Mouse (Mus musculus) limb, embryonic 13.5 days (tissue): ENCODE measurements around the gene Nudt6. TPM values are rescaled to one million over a fixed set of nuclear protein-coding genes. Genes with fewer than 3 reads are reported as not detected.

ENCODE experiments used
- ATAC-seq: fragments of 200-750 bp; cut with Nextera tagmentation; 2 replicates; pipeline ENCODE4 v1.8.0; 2017; ENCODE audit warnings: low read depth, moderate number of reproducible peaks, moderate TSS enrichment; ENCODE audit not compliant: low FRiP score
- H3K27ac ChIP-seq: fragments of 300-500 bp; sonication (generic); 2 replicates; pipeline ENCODE4 v1.5.1; 2015; ENCODE audit warnings: inconsistent platforms, mild to moderate bottlenecking, moderate library complexity
- H3K27me3 ChIP-seq: fragments of 300-500 bp; sonication (generic); 2 replicates; pipeline ENCODE4 v1.6.1; 2015; ENCODE audit warnings: mild to moderate bottlenecking, inconsistent platforms
- H3K36me3 ChIP-seq: fragments of 300-500 bp; sonication (generic); 2 replicates; pipeline ENCODE4 v1.6.1; 2015; ENCODE audit warnings: inconsistent platforms, mild to moderate bottlenecking, moderate library complexity
- H3K4me1 ChIP-seq: fragments of 300-500 bp; sonication (generic); 2 replicates; pipeline ENCODE4 v1.6.1; 2015; ENCODE audit warnings: inconsistent platforms
- H3K4me2 ChIP-seq: fragments of 300-500 bp; sonication (generic); replicated peaks from 2 replicates; pipeline ENCODE4 v1.6.1; 2015; ENCODE audit warnings: inconsistent platforms, mild to moderate bottlenecking, moderate library complexity
- H3K4me3 ChIP-seq: fragments of 300-500 bp; sonication (generic); 2 replicates; pipeline ENCODE4 v1.5.1; 2015; ENCODE audit warnings: moderate library complexity, mild to moderate bottlenecking, inconsistent platforms
- H3K9ac ChIP-seq: fragments of 300-500 bp; sonication (generic); 2 replicates; pipeline ENCODE4 v1.6.1; 2015; ENCODE audit warnings: mild to moderate bottlenecking, inconsistent platforms
- H3K9me3 ChIP-seq: fragments of 300-500 bp; sonication (generic); 2 replicates; pipeline ENCODE4 v1.6.1; 2016; ENCODE audit warnings: inconsistent platforms
- WGBS: fragments of 180-500 bp; shearing (Covaris S2); methylation state at CpG from one replicate; pipeline ENCODE4 v1.1.7; 2015; 5-methylcytosine and 5-hydroxymethylcytosine counted together
- polyA plus RNA-seq: library from polyadenylated mRNA; unstranded; fragments of >200 nt; fragmentation: Nextera tagmentation; extraction: Ambion mirVana; gene quantifications from 2 replicates; pipeline ENCODE4 v1.2.1, GENCODE M21; 2015

Nudt6 gene
- polyA plus RNA-seq, result 4.5 and 5.2 TPM in 2 replicates

DNA sequence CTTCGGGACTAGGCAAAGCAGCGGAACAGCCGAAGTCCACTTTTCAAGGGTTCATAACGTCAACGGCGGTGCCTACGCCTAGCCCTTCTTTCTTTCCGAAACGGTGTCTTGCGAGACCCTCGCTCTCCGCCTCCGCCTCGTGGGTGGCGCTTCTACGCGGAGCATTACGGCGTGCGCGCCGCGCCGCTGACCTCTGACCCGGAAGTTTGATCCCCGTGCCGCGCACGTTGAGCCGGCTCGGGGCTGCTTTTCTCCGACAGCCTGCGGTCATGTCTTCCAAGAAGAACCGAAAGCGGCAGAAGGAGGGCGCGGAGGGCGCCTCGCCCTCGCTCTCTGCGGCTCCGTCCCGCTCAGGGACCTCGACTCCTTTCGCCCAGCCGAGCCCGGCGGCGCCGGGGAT is at the start of gene Nudt6:
TSS of gene Nudt6 (minus strand) at position 140 of the 400 bp plus-strand sequence.
- Histone ChIP-seq H3K4me3 (peak within 1 kb of the TSS; percentile 92), H3K4me2 (peak within 1 kb of the TSS; percentile 88), H3K9me3 (no peaks in the 10 kb centered on the region), H3K4me1 (peaks cover 17% of the 10 kb centered on the region), H3K27me3 (no peaks in the 10 kb centered on the region), H3K27ac (peak within 1 kb of the TSS; percentile 92), H3K9ac (peak within 1 kb of the TSS; percentile 86), H3K36me3 (no peaks in the 10 kb centered on the region)
- ATAC-seq, result peak; percentile 85
- under 1% methylated on average over 50 of the region's 50 CpGs for WGBS

DNA sequence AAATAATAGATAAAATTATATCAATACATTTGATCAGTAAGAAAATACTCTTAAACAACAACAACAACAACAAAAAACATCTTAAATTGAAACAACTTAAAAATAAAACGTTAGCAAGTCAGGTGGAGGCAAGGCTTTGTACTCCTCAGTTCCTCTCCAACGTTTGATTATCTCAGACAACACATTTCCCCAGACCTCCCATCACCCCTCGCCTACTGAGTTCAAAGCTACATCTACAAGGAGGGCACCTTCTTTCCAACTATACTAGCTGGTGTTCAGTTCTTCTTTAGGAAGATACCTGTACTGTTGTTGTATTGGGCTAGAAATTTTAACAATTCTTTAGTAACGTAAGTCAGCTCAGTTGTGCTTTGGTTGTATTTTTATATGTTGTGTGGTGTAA is 49.3 kb upstream of the Nudt6 start:
- Histone ChIP-seq H3K9ac (no peak overlapping the region), H3K9me3 (no peaks in the 10 kb centered on the region), H3K27ac (no peak overlapping the region), H3K36me3 (peaks cover 4% of the 10 kb centered on the region), H3K4me1 (no peaks in the 10 kb centered on the region), H3K4me3 (no peak overlapping the region), H3K4me2 (no peak overlapping the region), H3K27me3 (no peaks in the 10 kb centered on the region)
- WGBS, result 85% methylated on average over 4 of the region's 4 CpGs
- ATAC-seq, result no peak

DNA sequence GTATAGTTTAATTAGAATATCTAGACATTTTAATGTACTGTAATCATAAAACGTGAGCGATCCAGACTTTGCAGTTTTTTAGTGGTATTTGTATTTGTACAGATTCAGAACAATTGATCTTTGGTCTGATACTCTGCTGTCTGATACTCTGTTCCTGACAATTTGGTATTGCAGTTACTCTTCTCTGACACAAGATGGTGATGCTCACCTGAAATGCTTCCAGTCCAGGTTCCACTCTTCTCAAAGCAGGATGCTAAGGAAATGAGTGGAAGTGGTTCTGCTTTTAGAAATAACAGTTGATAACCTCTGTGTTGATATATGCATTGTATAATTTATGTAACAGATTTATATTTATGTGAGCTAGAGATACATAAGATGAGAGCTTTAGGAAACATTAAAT is 48.2 kb upstream of the Nudt6 start:
- H3K36me3 ChIP-seq, result peaks cover 4% of the 10 kb centered on the region
- no peak overlapping the region for H3K4me3 ChIP-seq
- H3K9me3 ChIP-seq, result no peaks in the 10 kb centered on the region
- H3K4me1 ChIP-seq, result no peaks in the 10 kb centered on the region
- no peak overlapping the region for H3K27ac ChIP-seq
- no peak for ATAC-seq
- no peak overlapping the region for H3K9ac ChIP-seq
- WGBS, result 89% methylated on average over 2 of the region's 2 CpGs
- no peaks in the 10 kb centered on the region for H3K27me3 ChIP-seq
- no peak overlapping the region for H3K4me2 ChIP-seq

DNA sequence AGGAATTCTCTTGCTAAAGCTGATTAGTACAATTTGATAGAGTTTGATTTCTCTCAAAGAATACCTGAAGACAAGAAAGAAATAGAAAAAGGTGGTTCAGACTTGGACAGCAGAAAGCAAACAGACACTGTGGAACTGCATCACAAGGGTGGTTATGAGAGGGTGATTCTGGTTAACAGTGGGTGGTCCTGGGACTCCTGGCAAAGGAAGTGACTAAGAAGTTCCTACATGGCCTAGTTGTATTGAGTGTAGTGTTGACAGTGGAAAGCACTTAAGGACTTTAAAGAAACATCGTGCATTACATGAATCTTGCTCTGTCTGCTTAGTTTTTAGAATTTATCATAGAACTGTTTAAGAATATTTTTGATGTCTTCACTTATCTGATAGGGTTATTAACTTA is 36.0 kb upstream of the Nudt6 start:
- H3K27me3 ChIP-seq, result no peaks in the 10 kb centered on the region
- no peak overlapping the region for H3K27ac ChIP-seq
- no peak overlapping the region for H3K4me2 ChIP-seq
- H3K9ac ChIP-seq, result no peak overlapping the region
- peaks cover 10% of the 10 kb centered on the region for H3K36me3 ChIP-seq
- WGBS, result 89% methylated on average over 1 of the region's 1 CpGs
- no peaks in the 10 kb centered on the region for H3K9me3 ChIP-seq
- H3K4me1 ChIP-seq, result 0 out of 2 replicates have a peak, but pooled peaks cover 3% of the 10 kb centered on the region
- H3K4me3 ChIP-seq, result no peak overlapping the region
- ATAC-seq, result no peak

DNA sequence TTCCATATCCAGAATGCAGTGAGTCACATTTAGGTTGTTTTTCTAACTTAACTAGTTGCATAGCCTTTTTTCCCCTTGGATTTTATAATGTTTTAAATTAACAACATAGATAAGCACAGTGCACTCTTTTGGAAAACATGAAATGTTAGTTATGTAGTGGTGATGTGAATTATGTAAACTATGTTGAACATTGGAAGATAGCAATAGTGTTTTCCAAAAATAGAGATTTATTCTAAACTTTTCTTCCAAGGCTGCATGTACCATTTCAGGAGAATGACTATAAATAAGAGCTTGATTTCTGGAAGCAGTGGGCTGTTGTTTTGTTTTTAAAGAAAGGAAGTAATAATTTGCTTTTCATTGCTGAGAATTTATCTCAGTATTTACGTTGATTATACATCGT is 23.4 kb upstream of the Nudt6 start:
- no peak for ATAC-seq
- no peaks in the 10 kb centered on the region for H3K9me3 ChIP-seq
- H3K4me3 ChIP-seq, result no peak overlapping the region
- no peak overlapping the region for H3K4me2 ChIP-seq
- peaks cover 34% of the 10 kb centered on the region for H3K36me3 ChIP-seq
- H3K9ac ChIP-seq, result no peak overlapping the region
- H3K4me1 ChIP-seq, result no peaks in the 10 kb centered on the region
- 92% methylated on average over 2 of the region's 2 CpGs for WGBS
- H3K27me3 ChIP-seq, result no peaks in the 10 kb centered on the region
- no peak overlapping the region for H3K27ac ChIP-seq

DNA sequence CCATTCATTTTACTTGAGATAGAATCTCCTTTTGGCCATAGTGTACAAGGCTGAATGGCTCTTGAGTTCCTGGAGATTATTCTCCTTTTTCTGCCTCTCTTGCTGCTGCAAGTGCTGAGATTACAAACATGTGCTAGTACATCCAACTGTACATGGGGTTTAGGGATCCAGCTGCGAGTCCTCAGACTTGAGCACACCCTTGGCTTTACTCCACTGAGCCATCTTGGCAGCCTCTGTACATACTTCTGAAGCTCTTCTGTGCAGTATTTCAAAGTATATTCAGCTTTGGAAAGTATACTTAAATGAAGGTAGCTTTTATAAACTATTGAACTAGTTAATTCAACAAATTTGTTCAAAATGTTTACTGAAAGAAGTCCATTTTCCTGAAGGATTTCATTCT is 19.8 kb upstream of the Nudt6 start:
- 86% methylated on average over 1 of the region's 1 CpGs for WGBS
- Histone ChIP-seq H3K9me3 (no peaks in the 10 kb centered on the region), H3K4me2 (no peak overlapping the region), H3K9ac (no peak overlapping the region), H3K27ac (no peak overlapping the region), H3K4me1 (no peaks in the 10 kb centered on the region), H3K4me3 (no peak overlapping the region), H3K36me3 (peaks cover 41% of the 10 kb centered on the region), H3K27me3 (no peaks in the 10 kb centered on the region)
- ATAC-seq, result no peak

DNA sequence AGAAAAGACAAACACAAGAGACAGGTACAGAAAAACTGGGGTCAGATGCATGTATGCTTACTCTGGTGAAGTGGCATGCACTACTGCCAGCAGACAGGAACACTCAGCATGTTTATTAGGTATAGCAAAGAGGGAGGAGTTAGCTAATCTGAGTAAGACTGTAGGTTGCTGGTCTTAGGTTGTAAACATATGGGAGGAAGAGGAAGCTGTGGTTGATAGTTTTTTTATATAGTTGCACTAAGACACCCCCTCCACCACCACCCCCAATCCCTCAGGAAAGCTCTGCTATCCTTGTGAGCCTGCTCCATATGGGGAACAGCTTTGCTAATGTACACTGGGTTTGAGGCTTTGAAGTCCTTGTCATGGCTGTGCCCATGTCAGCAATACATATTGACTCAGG is 10.3 kb upstream of the Nudt6 start:
- H3K4me1 ChIP-seq, result no peaks in the 10 kb centered on the region
- ATAC-seq, result no peak
- no peaks in the 10 kb centered on the region for H3K27me3 ChIP-seq
- no peak overlapping the region for H3K9ac ChIP-seq
- no peaks in the 10 kb centered on the region for H3K9me3 ChIP-seq
- peaks cover 45% of the 10 kb centered on the region for H3K36me3 ChIP-seq
- no peak overlapping the region for H3K27ac ChIP-seq
- H3K4me2 ChIP-seq, result no peak overlapping the region
- no peak overlapping the region for H3K4me3 ChIP-seq

DNA sequence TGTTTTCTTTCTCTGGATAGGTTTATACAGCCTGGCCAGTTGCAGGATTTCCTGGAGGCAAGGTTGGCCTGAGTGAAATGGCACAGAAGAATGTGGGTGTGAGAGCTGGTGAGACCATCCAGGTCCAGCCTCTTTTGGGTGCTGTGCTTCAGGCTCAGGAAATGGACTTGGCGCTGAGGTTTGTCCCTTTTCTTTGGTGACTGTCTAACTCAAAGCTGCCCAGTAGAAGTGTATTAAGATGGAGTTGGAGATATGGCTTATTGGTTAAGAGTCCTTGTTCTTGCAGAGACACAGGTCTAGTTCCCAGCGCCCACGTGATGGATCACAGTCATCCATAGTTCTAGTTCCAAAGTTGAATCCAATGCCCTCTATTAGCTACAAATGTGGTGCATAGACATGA is 6.1 kb upstream of the Nudt6 start:
- Histone ChIP-seq H3K9ac (no peak overlapping the region), H3K27me3 (no peaks in the 10 kb centered on the region), H3K36me3 (peaks cover 28% of the 10 kb centered on the region), H3K27ac (no peak overlapping the region), H3K4me1 (peaks cover 8% of the 10 kb centered on the region), H3K4me3 (no peak overlapping the region), H3K4me2 (no peak overlapping the region), H3K9me3 (no peaks in the 10 kb centered on the region)
- 92% methylated on average over 3 of the region's 3 CpGs for WGBS
- no peak for ATAC-seq

DNA sequence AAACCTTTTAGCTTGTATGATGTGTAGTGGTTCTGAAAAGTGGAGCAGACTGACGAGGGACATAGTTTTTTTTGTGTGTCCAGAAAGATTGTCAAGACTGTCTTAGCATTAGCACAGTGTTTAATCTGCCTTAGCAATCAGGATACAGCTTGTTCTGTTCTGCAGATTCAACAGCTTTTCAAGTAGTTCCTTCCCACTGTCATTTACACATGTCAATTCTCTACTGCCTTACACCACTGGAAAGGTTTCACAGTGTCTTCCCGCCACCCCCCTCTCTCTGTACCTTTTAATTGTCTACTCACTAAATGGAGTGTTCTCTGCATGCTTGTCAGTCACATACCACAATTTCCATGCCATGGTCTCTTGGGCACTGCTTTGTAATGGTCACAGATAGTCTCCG is 1.2 kb upstream of the Nudt6 start:
- H3K4me2 ChIP-seq, result peak overlapping the region; percentile 88
- H3K4me1 ChIP-seq, result peaks cover 17% of the 10 kb centered on the region
- H3K9ac ChIP-seq, result peak overlapping the region; percentile 86
- ATAC-seq, result no peak
- WGBS, result 13% methylated on average over 3 of the region's 3 CpGs
- peaks cover 9% of the 10 kb centered on the region for H3K36me3 ChIP-seq
- H3K4me3 ChIP-seq, result peak overlapping the region; percentile 92
- H3K27me3 ChIP-seq, result no peaks in the 10 kb centered on the region
- H3K9me3 ChIP-seq, result no peaks in the 10 kb centered on the region
- 0 out of 2 replicates have a peak overlapping the region, but pooled peaks have one; percentile 92 for H3K27ac ChIP-seq

DNA sequence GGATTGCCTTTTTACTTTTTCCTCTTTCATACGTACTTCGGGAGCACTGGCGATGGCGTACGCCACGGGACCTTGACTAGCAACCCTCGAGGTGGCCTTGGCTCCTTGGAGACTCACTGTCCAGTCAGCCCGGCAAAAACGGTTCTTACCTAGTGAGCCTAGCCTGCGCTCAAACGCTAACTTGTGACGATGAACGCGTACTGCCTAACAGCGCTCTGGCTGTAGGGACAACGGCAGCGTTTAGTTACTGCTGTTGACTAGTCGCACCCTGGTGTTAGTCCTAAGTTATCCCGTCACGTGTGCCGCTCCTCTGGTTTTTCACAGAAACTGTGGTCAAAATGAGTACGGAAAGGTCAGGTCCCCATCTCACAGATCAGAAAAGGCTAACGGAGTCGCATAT is 630 bp upstream of the Nudt6 start:
- peak overlapping the region; percentile 92 for H3K27ac ChIP-seq
- peak overlapping the region; percentile 92 for H3K4me3 ChIP-seq
- peak overlapping the region; percentile 88 for H3K4me2 ChIP-seq
- no peaks in the 10 kb centered on the region for H3K9me3 ChIP-seq
- no peaks in the 10 kb centered on the region for H3K27me3 ChIP-seq
- H3K4me1 ChIP-seq, result peaks cover 17% of the 10 kb centered on the region
- 0 out of 2 replicates have a peak, but pooled peaks cover 5% of the 10 kb centered on the region for H3K36me3 ChIP-seq
- H3K9ac ChIP-seq, result peak overlapping the region; percentile 86
- WGBS, result under 1% methylated on average over 24 of the region's 24 CpGs
- no peak for ATAC-seq

DNA sequence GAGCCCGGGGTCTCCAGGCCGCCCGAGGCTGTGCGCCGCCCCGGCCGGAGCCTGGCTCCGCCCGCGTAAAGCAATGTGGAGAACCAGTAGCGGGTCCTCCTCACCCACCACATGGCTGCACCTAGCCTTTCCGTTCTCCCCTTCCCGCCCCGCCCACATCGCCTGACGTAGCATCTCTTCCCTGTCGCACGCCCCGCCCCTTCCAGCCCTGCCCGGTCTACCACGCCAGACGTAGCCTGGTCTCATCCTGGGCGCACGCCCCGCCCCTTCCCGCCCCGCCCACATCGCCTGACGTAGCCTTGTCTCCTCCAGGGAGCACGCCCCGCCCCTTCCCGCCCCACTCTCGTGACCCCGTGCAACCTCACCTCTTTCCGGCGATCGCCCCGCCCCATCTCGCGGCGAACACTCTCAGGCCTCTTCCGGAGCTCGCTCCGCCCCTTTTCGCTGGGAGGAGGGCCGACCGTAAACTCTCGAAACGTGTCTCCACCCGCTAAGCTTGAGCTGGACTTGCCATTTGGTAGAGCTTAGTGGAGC is 486 bp downstream of the Nudt6 start, which contains the start of gene Spata5:
TSS of gene Spata5 (plus strand) at position 439 of the 534 bp plus-strand sequence.
- H3K9me3 ChIP-seq, result no peaks in the 10 kb centered on the region
- peak within 1 kb of the TSS; percentile 92 for H3K27ac ChIP-seq
- peak; percentile 95 for ATAC-seq
- WGBS, result under 1% methylated on average over 45 of the region's 50 CpGs
- H3K9ac ChIP-seq, result peak within 1 kb of the TSS; percentile 86
- H3K36me3 ChIP-seq, result no peaks in the 10 kb centered on the region
- no peaks in the 10 kb centered on the region for H3K27me3 ChIP-seq
- peak within 1 kb of the TSS; percentile 88 for H3K4me2 ChIP-seq
- peaks cover 17% of the 10 kb centered on the region for H3K4me1 ChIP-seq
- H3K4me3 ChIP-seq, result peak within 1 kb of the TSS; percentile 92

DNA sequence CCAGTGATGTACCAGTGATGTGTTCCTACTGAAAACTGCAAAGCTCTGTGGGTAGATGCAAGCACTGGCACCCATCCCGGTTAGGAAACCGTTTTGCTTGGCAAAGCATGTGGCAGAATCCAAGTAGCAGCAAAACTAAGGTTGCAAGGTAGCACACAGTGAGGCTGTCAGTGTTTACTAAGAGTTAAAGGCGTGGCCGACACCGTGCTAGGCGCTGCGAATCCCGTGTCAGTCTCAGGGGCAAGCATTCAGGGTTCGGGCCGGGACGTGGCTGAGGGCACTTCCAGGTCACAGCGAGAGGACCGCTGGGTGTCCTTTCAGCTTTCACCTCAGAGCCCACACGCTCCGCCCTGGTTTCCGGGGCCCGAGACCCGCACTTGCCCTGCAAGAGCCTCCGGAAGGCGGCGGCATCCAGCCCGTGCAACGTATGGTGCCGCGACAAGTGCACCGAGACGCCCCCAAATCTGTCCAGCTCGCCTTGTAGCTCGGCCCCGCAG is 1.0 kb downstream of the Nudt6 start:
- ATAC-seq, result no peak; the same call in 1 of the 2 replicates
- WGBS, result under 1% methylated on average over 30 of the region's 30 CpGs
- peaks cover 17% of the 10 kb centered on the region for H3K4me1 ChIP-seq

DNA sequence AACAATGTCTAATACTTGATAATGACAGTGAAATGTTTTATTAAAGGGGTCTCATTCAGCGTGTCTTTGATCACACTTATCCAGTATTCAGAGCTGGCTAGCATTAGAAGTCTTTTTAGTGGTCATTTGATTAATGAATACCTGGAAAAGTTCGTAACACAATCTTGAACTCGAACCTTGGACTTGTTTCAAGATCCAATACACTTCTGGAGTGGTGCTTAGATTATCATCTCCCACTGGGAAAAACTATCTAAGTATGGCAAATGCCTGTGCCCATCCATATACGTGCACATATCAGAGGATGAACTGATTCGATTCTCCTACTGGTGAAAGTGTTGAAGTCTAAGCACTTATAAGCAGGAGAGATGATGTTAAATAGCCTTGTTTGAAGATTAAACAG is 1.7 kb downstream of the Nudt6 start:
- 81% methylated on average over 5 of the region's 5 CpGs for WGBS
- Histone ChIP-seq H3K9ac (peak overlapping the region; percentile 85), H3K27ac (no peak overlapping the region), H3K36me3 (no peaks in the 10 kb centered on the region), H3K4me3 (peak overlapping the region; percentile 77), H3K4me2 (peak overlapping the region; percentile 82), H3K27me3 (no peaks in the 10 kb centered on the region), H3K9me3 (no peaks in the 10 kb centered on the region), H3K4me1 (peaks cover 17% of the 10 kb centered on the region)
- no peak for ATAC-seq

More for the DNA sequence above, 1.0 kb downstream of the Nudt6 start:
- no peaks in the 10 kb centered on the region for H3K27me3 ChIP-seq
- H3K9me3 ChIP-seq, result no peaks in the 10 kb centered on the region
- peak overlapping the region; percentile 77 for H3K4me3 ChIP-seq
- H3K4me2 ChIP-seq, result peak overlapping the region; percentile 82
- H3K36me3 ChIP-seq, result no peaks in the 10 kb centered on the region
- peak overlapping the region; percentile 85 for H3K9ac ChIP-seq
- peak overlapping the region; percentile 85 for H3K27ac ChIP-seq
